Mouse (Mus musculus) forelimb bud, embryonic 11.5 days (tissue): ENCODE data around the gene Clcn5.
A peak's percentile ranks its signal among the peaks of the same experiment; 100 is the strongest.

Experiments
- DNase-seq: peaks from one replicate; pipeline ENCODE4 v3.0.0-alpha.2; 2012; ENCODE audit warnings: low read depth, low spot score

Clcn5 gene

DNA sequence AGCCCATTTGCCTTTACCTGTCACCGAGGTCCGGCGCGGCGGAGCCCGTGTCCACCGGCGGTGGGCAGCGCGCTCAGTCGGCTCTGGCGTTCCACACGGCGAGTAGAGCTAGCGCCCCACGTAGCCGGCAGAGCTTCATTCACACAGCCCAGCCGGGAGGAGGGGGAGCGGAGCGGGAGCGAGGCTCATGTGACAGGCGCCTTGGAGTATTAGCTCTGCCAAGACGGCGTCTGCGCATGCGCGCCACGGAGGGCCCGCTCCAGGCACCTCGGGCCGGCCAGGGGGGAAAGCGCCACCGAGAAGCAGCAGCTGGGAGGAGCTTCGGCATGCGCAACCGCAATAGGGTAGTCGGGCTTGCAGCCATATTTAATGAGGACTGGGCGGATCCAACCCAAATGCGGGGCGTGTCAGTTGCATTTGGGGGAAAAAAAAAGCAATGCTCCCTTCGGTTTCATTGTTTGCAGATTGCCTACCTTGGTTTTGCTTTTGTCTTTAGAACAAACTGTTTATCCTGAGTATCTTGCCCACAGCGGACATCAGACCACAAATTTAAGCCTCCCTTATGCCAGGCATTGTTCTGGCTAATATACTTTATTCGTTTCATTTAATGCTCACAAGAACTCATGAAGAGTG, at the start of gene Clcn5:
Clcn5 (minus strand) TSS at position 270 of the 633 bp plus-strand sequence.
- peak; percentile 95 for DNase-seq

DNA sequence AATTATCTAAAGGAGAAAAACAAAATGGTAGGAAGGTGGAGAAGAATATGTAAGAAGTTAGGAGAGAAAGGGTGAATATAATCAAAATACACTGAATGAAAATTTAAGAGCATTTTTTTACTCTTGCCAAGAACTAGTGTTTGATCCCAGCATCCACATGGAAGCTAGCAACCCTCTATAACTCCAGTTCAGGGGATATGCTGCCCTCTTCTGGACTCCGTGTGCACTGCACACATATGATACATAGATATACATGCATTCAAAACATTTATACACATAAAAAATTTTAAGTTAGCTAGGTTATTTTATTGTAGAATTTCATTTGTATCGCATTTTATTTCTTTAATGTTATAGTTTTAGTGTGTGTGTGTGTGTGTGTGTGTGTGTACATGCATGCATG, 6.3 kb upstream of the Clcn5 start:
- no peak for DNase-seq

DNA sequence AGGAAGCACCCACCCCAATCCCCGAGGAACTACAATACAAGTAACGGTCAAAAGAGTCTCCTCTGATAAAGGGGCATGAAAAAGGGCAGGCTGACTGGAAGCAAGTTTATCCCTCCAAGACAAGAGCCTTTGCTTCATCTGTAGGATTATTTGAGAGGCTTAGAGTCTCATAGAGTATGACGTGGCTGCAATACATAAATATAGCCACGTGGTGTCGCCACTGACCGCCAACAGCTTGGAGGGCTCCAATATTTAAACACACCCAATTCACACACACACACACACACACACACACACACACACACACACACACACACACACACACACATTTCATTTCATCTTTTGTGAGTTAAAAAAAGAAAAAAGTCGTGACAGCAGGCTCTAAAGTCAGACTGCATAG, 3.1 kb upstream of the Clcn5 start:
- DNase-seq = peak; percentile 46

- DNase-seq = no peak
Measured at GRCm38 (mm10) chrX:7320571-7320970, 1.4 kb upstream of the Clcn5 start.

GRCm38 (mm10) chrX:7318551-7319025, 570 bp downstream of the Clcn5 start:
- DNase-seq = no peak

GRCm38 (mm10) chrX:7315115-7315514, 4.0 kb downstream of the Clcn5 start:
- no peak for DNase-seq

GRCm38 (mm10) chrX:7314645-7315044, 4.5 kb downstream of the Clcn5 start:
- no peak for DNase-seq

DNA sequence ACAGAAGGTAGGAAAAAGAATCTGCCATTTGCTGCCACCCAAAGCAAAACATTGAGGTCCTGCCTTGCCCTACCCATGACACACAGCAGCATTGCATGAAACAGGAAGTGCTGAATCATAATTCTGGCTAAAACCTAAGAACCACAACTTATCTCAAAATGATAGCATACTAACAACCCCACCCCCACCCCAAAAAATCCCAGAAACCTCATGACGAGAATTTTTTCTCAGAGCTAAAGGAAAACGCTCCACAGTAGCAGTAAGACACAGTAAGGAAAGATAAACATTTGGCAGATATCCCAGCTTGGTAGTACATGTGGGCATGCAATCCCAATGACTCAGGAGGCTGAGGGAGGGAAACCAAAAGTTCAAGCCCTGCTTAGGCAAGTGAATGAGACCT, 10.9 kb downstream of the Clcn5 start:
- no peak for DNase-seq

DNA sequence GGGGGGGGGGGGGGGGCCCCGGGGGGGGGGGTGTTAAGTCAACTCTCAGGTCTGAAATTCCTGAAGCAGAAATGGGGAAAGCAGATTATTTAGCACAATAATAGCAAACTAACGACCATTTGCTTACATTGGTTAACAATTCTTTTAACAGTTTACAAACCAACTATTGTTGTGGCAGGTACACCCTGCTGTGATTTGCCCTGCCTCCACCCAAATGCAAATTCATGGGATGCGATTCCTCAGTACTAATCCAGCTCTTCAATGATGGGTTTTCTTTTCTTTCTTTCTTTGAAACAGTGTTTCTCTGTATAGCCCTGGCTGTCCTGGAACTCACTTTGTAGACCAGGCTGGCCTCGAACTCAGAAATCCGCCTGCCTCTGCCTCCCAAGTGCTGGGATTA, 12.3 kb downstream of the Clcn5 start:
- no peak for DNase-seq

DNA sequence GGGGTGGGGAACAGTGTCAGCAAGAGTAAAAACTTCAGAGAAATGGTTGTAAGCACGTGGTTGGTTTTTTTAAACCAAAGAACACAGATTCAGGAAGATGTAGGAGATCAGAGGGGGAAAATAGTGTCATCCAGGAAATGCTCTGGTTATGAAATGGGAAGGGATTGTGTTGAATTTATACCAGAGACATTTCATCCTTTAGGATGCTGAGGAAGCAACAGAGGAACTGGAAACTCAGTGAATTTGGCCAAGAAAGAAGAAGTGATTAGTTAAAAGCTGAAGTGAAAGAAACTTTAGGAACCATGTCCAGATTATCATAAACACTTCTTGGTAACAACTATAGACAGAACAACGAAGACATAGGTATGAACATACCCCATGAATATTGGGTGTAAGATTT, 26.2 kb downstream of the Clcn5 start:
- DNase-seq = no peak

GRCm38 (mm10) chrX:7292151-7292768, 26.9 kb downstream of the Clcn5 start:
- no peak for DNase-seq

GRCm38 (mm10) chrX:7288976-7289375, 30.2 kb downstream of the Clcn5 start:
- DNase-seq = no peak

DNA sequence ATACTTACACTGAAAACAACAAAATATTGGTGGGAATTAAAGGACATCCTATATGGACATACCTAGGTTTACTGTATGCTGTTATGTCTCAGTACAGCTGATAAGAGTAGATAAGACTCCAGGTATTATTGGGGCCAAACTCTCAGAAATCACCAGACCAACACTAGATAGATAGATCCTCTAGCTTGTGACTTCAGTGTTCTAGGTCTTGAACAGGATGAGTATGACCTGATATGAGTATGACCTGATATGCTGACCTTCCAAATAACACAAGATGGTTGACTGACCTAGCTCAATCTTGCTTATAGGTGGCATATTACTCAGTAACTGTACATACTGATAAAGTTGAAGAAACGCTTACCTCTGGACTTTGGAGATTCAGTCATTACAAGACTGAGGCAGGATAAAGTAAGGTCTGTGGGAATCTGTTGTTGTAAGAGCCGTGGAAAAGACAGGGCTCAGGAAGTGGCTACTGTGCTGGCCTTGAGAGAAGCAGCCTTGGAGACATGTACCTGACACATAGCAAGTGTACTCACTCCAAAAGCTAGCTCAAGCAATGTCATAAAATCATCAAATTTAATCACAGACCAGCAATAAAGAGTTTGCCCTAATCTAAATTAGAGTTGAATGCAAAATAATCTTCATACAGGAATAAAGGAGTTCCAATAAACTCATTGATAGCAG, 32.0 kb downstream of the Clcn5 start:
- no peak for DNase-seq

DNA sequence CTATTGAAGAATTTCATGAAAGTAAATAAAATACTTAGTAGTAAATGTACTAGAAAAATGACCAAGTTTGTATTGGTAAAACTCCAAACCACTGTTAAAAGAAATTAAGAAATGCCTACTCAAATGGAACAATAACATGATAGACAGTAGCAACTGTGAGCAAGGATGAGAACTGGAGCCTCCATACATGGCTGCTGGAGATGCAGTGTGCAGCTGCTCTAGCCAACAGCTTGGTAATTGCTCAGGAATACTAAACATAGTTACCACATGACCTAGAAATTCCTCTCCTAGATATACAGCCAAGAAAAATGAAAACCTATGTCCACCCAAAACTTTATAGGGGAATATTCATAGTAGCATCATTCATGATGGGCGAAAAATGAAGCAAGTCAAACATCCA, 36.5 kb downstream of the Clcn5 start:
- DNase-seq = no peak

DNA sequence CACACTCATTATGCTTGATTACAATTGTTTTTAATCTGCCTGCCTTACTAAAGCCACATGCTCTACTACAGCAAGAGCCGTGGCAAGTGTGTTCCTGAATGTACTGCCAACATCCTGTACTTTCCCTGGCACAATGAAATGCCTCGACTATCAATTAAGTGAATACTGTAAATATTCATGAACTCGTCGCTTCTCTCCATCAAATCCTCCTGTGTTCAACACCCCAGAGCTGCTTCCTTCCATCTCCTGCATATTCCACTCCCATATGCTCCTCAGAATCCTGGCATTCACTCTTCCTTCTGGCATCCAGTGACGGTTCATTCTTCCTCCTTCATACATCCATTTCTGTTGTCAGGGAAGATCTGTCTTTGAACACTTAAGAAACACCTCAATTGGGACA, 39.4 kb downstream of the Clcn5 start:
- DNase-seq = no peak

- DNase-seq = no peak
Measured at GRCm38 (mm10) chrX:7276564-7276963, 42.6 kb downstream of the Clcn5 start.

DNA sequence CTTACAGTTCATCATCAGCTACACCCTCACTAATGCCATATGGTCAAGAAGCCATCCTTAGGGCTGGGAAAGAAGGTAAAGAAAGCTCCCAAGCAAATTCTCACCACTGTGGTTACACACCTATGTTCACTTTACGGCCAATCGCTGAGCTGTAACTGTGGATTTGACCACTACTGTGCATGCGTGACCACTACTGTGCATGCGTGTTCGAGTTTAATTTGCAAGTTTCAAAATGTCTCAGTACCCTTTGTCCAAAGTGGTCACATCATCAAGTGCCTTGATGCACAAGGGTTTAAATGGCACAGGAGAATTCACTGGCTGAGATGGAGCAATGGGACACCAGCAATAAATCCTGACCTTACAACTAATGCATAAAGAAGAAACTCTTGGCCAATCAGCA, 58.0 kb downstream of the Clcn5 start:
- no peak for DNase-seq

- peak; percentile 43 for DNase-seq
Measured at GRCm38 (mm10) chrX:7260400-7261113, 58.6 kb downstream of the Clcn5 start.

DNA sequence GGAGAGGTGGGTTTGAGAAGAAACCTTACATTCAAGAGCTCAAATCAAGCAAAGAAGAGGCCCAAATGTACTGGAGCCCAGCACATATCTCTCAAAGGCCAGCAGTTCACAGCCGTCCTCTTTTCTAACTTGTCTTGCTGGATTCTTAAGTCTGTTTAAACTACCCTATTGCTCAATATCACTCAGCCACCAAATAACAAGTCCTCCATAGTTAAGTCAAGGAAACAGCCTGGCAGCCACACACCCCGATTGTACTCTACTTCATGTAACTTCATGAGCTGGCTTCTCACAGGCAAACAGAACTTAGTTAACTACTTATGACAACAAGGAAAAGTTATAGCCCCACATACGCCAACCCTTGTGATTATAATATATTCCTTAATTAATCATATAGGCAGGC, 59.4 kb downstream of the Clcn5 start:
- DNase-seq = no peak

- no peak for DNase-seq
Measured at GRCm38 (mm10) chrX:7256022-7256421, 63.1 kb downstream of the Clcn5 start.

DNA sequence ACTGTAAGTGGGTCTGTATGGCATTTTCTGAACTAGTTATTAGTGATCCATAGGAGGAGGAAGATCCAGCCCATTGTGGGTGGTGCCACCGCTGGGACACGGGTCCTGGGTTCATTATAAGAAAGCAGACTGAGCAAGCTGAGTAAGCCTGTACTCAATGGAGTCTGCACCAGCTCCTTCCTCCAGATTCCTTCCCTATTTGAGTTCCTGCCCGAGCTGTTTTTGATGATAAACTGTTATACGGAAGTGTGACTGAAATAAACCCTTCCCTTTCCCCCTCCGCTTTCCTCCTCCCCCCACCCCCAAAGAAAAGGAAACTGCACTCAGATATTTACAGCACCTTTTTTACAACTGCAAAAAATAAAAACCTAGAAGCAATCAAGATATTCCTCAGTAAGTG, 115.1 kb downstream of the Clcn5 start:
- DNase-seq = no peak

DNA sequence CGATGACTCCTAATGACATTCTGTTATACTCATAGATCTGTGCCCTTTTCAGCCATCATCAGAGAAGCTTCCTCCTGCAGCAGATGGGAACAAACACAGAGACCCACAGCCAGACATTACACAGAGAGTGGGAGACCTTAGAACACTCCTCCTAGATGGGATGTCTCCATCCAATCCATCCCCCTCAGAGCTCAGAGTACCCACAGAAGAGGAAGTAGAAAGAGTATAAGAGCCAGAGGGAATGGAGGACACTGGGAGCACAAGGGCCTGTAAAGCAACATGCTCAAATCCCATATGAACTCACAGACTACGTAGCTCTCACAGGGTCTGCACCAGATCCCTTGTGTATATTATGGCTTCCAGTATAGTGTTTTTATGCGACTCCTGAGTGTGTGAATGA, 115.6 kb downstream of the Clcn5 start:
- no peak for DNase-seq
